Mouse (Mus musculus) Muller cell, postnatal 12 days (primary cell): ENCODE measurements around the gene Sorbs2.
"Not testable (repeated sequence)": the region's sequence is repeated elsewhere in the genome, so short reads cannot be mapped to it uniquely, and the experiment has no call there.

Experiments
- DNase-seq: peaks from one replicate; pipeline ENCODE4 v3.0.0-alpha.2; 2015; ENCODE audit errors: inconsistent ontology term

The Sorbs2 gene

DNA sequence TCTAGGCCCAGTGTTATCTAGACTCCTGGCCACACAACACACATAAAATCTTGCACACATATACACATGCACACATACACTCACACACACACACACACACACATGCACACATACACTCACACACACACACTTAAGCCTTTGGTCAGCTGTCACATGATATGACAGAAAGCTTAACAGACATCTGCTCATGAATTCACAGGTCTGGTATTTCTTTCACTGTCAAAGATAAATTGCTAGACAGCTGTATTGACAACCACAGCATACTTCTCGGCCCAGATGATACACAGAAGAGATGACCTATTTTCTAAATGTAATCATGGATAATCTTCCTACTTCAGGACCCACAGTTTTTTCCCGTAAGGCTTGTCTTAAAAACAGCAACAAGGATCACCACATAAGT is 326.3 kb downstream of the Sorbs2 start:
- DNase-seq, result no peak

DNA sequence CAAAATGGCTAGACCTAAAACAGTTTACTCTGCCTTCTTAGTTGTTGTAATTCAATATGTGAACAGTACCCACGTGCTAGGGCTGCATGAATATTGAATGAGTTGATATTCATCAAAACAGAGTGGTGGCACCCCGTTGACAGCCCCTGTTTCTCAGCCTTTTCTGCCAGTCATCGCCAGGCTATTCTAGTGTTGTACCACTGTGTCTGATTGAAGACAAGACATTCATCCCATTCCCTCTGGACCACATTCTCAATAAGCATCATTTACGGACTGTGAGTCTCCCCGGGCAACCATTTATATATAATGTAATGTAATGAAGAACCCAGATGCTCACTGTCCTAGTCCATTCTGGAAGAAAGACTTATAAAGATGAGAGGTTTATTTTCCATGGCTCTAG is 335.7 kb downstream of the Sorbs2 start:
- DNase-seq, result no peak

DNA sequence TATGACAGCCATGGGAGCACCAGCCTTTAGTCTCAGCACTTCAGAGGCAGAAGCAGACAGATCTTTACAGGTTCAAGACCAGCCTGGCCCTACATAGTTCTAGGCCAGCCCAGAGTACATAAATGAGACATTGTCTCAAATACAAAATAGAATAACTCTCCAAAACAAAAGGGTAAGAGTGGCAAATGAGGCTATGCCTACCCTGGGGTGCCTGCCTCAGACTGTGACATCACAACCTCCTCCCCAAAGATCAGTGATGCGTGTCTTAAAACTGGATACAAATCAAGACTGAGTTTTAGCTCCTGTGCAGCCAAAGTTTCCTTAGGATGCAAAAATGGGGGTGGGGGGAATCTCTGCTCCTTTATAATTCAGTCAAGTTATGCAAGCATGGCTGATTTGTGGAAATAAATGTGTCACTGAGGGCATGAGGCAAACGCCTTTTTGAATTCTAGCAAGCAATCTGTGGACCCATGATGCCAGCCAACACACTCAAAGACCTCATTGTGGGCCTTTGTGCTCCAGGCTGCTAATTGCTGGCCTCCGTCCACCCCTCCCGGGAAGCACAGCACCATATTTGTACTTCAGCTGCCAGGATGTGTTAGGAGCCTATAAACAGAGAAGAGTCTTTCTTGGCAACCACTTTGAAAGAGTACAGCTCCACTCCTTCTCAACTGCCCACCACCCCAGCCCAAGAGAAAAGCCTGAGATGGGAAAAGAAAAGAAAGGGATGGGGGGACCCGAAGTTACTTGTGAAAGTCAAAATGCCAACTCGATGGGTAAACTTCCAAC is 336.7 kb downstream of the Sorbs2 start:
- DNase-seq, result peak; percentile 99

DNA sequence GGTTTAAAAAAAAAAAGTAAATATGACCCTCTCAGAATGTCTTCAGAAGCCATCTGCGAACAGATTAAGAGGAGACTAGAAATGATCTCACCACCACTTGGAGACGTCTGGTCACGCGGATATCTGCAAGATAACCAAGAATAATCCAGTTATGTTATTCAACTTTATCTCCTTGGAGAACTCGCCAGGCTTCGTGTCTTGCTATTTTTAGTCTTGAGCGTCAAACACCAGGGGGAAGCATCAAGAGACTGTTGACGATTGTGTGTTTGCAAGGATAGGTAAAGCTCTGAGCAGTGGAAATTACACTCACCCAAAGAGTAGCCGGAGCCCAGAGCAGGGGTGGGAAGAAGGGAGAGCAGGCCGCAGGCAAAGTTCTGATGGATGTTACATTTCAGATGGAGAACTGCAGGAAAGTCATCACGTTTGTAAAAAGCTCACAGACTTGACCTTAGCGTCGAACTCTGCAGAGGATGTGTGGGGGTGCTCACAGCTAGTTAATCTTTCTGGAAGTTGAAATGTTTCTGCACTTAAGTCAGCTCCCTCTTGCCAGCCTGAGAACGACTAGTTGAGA is 337.4 kb downstream of the Sorbs2 start:
- DNase-seq, result peak; percentile 26

DNA sequence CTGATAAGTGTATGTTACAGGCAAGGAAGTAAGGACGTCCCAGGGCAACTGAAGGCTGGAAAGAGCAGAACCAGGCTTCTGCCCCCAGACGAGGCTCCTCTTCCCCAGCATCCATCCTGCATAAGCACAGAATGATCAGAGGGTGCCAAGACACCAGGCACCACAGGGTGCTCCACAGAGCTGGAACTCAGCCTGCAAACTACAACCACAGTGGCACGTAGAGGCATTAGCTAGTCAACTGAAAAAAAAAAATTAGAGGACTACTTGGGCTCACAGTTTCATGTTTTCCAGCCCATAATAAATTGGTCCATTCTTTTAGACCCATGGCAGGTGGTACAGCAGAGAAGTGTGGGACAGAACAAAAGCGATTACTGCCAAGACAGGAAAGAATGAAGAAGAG is 338.3 kb downstream of the Sorbs2 start:
- DNase-seq, result peak; percentile 70

DNA sequence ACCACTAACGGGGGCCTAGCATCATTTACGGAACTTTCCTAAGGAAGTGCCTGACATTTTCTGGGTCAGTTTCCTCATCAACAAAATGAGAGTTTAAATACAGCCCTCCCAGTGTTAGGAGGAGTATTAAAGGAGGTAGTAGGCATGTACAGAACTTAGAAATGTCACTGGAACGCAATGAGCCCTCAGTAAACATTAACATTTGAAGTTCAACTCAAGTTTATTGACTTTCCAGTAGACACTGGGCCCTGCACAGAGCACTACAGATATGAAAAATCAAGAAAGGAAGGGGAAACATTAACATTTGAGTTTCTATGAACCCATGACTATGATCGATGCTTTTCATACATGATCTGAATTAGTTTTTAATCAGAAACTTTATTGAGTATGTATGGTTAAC is 347.5 kb downstream of the Sorbs2 start:
- no peak for DNase-seq

DNA sequence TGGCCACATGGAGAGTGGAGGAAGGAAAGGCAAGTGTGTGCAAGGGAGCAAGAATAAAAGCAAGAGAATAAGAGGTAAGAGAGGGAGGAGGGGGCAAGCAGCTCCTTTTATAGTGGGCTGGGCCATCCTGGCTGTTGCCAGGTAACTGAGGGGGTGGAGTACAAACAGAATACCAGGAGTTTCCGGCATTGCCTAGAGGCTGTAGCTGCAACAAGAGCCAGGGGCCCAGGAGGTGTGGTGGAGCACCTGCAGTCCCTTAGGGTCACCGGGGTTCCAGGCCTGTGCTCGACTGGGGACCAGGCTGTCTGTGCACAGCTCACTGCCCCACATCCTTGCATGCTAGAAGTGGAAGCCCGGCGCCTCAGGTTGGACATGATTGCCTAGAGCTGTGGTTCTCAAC is 350.1 kb downstream of the Sorbs2 start:
- no peak for DNase-seq

DNA sequence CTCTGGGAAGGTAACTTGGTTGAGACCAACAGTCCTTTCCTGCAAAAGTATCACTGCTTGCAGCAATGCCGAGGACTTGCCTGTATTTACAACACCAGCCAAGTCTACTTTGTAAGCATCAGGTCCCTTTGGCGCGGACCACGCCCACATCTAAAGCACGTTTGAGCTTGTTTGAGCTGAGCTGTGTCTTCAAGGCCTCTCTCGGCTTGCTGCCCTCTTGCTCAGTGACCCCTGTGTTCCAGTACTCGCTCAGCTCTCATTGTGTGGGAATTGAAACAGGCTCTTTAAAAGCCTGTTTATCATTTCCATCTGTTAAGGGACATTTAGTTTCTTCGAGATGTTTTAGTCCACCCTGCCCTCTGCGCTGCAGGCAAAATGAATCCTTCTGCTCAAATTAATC is 350.8 kb downstream of the Sorbs2 start:
- no peak for DNase-seq

DNA sequence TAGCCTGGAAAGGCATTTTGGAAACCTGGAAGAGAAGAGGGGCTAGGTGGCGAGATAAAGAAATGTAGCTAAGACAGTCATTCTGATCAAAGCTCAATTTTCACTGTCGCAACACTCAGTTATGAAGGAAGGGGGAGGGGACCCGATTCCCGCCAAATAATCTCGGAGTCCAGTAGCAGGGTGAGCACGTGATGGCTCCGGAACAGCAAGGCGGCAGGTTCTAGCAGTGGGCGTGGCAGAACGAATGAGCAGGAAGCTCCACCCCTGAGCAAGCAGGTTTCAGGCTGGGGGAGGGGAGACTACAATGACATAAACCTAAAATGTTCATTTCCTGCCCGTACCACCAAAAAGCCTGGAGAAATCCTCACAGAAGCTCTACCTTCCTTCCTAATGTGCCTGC is 364.0 kb downstream of the Sorbs2 start:
- DNase-seq, result not testable (repeated sequence)

DNA sequence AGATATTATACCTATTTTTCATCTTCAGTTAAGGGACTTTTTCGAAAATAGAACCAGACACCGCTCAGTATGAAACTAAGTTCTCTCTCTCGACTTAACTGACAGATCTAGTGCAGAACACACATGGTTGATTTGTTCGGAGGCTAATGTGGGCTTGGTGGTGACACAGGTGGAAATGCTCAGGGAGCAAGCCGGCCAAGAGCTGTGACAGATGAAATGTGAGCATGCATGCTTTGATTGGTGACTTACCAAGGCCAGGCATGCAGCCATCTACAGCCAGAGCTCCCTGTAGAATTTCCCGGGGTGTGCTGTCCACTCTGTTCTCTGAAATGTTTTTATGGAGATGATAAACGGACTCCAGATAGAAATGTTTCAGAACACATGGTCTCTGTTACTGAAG is 364.5 kb downstream of the Sorbs2 start:
- DNase-seq, result peak; percentile 35

DNA sequence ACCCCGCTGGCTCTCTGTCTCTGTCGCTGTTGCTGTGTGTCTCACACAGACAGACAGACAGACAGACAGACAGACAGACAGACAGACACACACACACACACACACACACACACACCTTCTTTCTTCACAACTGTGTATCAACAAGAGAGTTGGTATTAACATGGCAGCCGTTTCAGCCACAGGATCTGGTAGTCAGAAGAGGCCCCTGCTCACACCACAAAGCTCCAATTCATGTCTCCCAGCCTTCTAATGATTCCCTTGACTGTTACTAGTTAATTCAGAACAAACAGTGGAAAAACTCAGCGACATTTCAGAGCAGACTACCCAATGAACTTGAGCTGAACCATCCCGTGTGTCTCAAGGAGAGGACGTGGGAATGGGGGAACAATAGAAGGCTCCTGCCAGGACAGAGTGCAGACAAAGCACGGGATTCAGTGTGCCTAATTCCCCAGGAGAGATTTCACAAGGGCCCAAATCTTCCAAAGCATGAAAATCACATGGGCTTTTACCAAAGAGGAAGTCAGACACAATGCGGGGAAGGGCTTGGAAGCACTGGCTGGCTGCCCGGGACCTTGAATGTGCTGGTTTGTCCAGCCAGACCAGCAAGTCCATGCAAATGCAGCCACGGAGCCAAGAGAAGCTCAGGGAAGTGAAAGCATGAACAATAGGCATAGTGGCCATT is 367.5 kb downstream of the Sorbs2 start:
- DNase-seq, result peak; percentile 97

DNA sequence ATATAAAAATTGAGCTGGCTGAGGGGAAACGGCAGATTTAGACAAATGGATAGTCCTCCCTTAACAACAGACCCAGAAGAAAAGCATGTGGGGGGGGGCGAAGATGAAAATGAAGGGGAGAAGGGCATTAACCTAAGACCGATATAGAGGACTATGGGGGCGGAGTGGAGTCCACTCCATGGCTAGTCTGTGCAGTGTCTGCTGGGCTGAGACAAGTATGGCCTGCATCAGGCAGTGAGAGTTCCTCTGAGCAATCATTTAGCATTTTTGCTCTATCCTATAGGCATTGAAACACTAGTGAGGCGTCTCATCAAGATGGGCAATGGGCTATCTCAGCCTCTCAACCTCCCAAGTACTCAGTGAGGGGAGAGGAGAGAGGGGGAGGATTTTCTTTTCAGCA is 368.8 kb downstream of the Sorbs2 start:
- DNase-seq, result no peak
